Mouse (Mus musculus) gastrocnemius, adult 2 months (tissue): ENCODE measurements around the gene Foxp2. TPM values are rescaled to one million over a fixed set of nuclear protein-coding genes. Genes with fewer than 3 reads are reported as not detected.
A peak's percentile ranks its signal among the peaks of the same experiment; 100 is the strongest.

Source experiments
- DNase-seq: peaks from one replicate; pipeline ENCODE4 v3.0.0; 2022
- H3K27ac ChIP-seq: fragments of 200-600 bp; 2 replicates; pipeline ENCODE4 v1.8.1; 2022; ENCODE audit warnings: mild to moderate bottlenecking
- H3K4me3 ChIP-seq: fragments of 200-600 bp; 2 replicates; pipeline ENCODE4 v1.8.1; 2022; ENCODE audit warnings: mild to moderate bottlenecking, moderate library complexity
- CTCF ChIP-seq: fragments of 200-600 bp; IDR thresholded peaks from 2 replicates; pipeline ENCODE4 v1.8.1; 2022; ENCODE audit warnings: antibody characterized with exemption, mild to moderate bottlenecking, moderate library complexity
- intact Hi-C: fragments of 180-260 bp; cut with DNase I; formaldehyde crosslinking; loops from one replicate; pipeline ENCODE4 v1.15.1; 2025
- long read RNA-seq, 2 experiments: library from polyadenylated mRNA; stranded (forward); transcript quantifications; one replicate each; pipeline ENCODE4 v2.0.0; 2021
- total RNA-seq, 2 experiments: library from RNA; stranded (reverse); gene quantifications; 2 replicates each; pipeline ENCODE4 v1.2.3; 2021

Foxp2 gene
- 1 to 10 TPM; 1.4 to 2.8 TPM for total RNA-seq
- long read RNA-seq, experiment 1, result 0 reads
- long read RNA-seq, experiment 2, result 0 reads

GRCm38 (mm10) chr6:14901183-14901970, at the start of gene Foxp2:
Foxp2 (plus strand) TSS chr6:14901349.
- Histone ChIP-seq H3K27ac (peak within 1 kb of the TSS; percentile 68), H3K4me3 (peak within 1 kb of the TSS; percentile 79)
- no peak for TF ChIP-seq CTCF
- DNase-seq, result peak; percentile 61
- intact Hi-C loops, result no loop called here

DNA sequence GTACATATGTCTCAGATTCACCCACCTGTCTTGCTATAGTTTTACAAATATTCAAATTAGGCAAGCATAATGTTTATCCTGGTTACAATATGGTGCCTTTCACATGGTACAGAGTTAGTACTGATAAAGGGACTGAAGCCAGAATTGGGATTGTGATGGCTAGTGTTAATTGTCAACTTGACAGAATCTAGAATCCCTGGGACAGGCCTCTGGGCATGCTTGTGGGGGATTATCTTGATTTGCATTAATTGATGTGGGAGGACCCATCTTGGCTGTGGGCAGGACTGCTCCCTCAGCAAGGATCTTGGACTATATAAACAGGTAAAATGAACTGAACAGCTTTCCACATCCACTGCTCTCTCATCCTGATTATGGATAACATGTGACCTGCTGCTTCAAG, 15.9 kb upstream of the Foxp2 start:
- intact Hi-C loops, result no loop called here
- no peak for DNase-seq
- no peak for TF ChIP-seq CTCF
- H3K27ac ChIP-seq, result no peak overlapping the region
- H3K4me3 ChIP-seq, result no peak overlapping the region

DNA sequence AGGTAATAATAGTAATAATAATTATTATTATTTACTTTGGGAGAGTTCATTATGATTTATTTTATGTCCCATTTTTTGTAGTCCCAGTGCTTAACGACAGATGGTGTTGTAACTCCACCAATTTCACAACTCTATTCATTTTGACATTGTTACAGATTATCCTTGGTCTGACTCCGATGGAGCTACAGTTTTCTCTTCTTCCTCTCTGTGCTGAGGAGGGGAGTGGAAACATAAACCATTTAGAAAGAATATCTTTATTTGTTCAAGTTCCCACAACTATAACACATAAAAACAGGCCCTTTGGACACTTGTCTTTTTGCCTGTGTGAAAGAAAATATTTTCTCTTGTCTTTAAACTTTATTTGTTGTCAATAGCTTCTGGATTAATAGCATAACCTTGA, 4.1 kb upstream of the Foxp2 start:
- DNase-seq, result no peak
- peak; percentile 63 for TF ChIP-seq CTCF
- intact Hi-C loops, result loop anchor here (5.0 to 10.0 kb wide), 2 partner anchors 288 to 515 kb away; no protein-coding TSS in a partner anchor
- Histone ChIP-seq H3K27ac (no peak overlapping the region), H3K4me3 (no peak overlapping the region)

GRCm38 (mm10) chr6:14898096-14898855, 2.9 kb upstream of the Foxp2 start:
- intact Hi-C loops, result loop anchor here (5.0 to 10.0 kb wide), 2 partner anchors 287 to 514 kb away; no protein-coding TSS in a partner anchor

GRCm38 (mm10) chr6:14899021-14899610, 2.0 kb upstream of the Foxp2 start:
- intact Hi-C loops, result loop anchor here (5.0 to 10.0 kb wide), 2 partner anchors 286 to 513 kb away; no protein-coding TSS in a partner anchor
- Histone ChIP-seq H3K27ac (no peak overlapping the region), H3K4me3 (peak overlapping the region; percentile 53)
- DNase-seq, result peak; percentile 21
- no peak for TF ChIP-seq CTCF

More at GRCm38 (mm10) chr6:14898096-14898855, 2.9 kb upstream of the Foxp2 start:
- Histone ChIP-seq H3K4me3 (peak overlapping the region; percentile 38), H3K27ac (no peak overlapping the region)
- TF ChIP-seq CTCF, result no peak
- peak; percentile 19 for DNase-seq

GRCm38 (mm10) chr6:14899936-14900578, 1.1 kb upstream of the Foxp2 start:
- Histone ChIP-seq H3K4me3 (peak overlapping the region; percentile 79), H3K27ac (peak overlapping the region; percentile 68; the same call in 1 of the 2 replicates)
- no peak for TF ChIP-seq CTCF
- intact Hi-C loops, result loop anchor here (5.0 to 10.0 kb wide), 2 partner anchors 285 to 512 kb away; no protein-coding TSS in a partner anchor
- DNase-seq, result peak; percentile 23

DNA sequence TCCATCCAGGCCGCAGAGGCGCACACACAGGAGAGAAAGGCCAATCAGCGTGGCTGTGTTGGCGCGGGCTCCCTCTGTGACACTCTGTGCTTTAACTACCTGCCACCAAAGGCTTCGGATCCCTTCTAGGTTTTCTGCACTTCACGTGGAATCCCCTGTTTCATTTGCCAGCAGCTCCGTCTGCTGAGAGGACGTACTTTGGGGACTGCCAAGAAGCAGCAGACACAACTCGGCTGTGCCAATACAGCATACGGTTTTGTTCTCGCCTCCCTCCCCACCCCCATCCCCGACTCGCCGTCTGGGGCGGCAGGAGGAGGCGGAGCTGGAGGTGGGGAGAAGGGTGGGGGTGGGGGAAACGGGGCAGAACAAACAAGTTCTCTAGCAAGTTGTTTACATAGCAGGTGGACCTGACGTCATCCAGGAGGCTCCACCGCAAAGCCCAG, 549 bp upstream of the Foxp2 start:
- TF ChIP-seq CTCF, result no peak
- H3K4me3 ChIP-seq, result peak overlapping the region; percentile 79
- H3K27ac ChIP-seq, result peak overlapping the region; percentile 68; the same call in 1 of the 2 replicates
- intact Hi-C loops, result no loop called here
- DNase-seq, result peak; percentile 65

GRCm38 (mm10) chr6:14901971-14902670, 972 bp downstream of the Foxp2 start:
- DNase-seq, result no peak
- Histone ChIP-seq H3K27ac (peak overlapping the region; percentile 68), H3K4me3 (peak overlapping the region; percentile 79)
- no peak for TF ChIP-seq CTCF
- intact Hi-C loops, result no loop called here

GRCm38 (mm10) chr6:14903271-14903965, 2.3 kb downstream of the Foxp2 start:
- no peak for DNase-seq
- Histone ChIP-seq H3K4me3 (no peak overlapping the region), H3K27ac (no peak overlapping the region)
- intact Hi-C loops, result no loop called here
- TF ChIP-seq CTCF, result no peak

- intact Hi-C loops, result no loop called here
- no peak for DNase-seq
- TF ChIP-seq CTCF, result no peak
- Histone ChIP-seq H3K4me3 (no peak overlapping the region), H3K27ac (no peak overlapping the region)
Measured at GRCm38 (mm10) chr6:14915066-14915465, 13.9 kb downstream of the Foxp2 start.

GRCm38 (mm10) chr6:14922704-14923103, 21.6 kb downstream of the Foxp2 start:
- TF ChIP-seq CTCF, result no peak
- no peak overlapping the region for H3K27ac ChIP-seq
- DNase-seq, result no peak
- intact Hi-C loops, result no loop called here
- no peak overlapping the region for H3K4me3 ChIP-seq
